Mouse (Mus musculus) cerebellum, adult 11 months (tissue): Measurements from ENCODE around the gene Dap.

Experiments
- DNase-seq: peaks from one replicate; pipeline ENCODE4 v3.0.0; 2022

Gene Dap

GRCm38 (mm10) chr15:31265404-31265803 lies 41.3 kb downstream of the Dap start:
- DNase-seq: no peak

- no peak for DNase-seq
These were observed 41.7 kb downstream of the Dap start for GRCm38 (mm10) chr15:31265845-31266244.

DNA sequence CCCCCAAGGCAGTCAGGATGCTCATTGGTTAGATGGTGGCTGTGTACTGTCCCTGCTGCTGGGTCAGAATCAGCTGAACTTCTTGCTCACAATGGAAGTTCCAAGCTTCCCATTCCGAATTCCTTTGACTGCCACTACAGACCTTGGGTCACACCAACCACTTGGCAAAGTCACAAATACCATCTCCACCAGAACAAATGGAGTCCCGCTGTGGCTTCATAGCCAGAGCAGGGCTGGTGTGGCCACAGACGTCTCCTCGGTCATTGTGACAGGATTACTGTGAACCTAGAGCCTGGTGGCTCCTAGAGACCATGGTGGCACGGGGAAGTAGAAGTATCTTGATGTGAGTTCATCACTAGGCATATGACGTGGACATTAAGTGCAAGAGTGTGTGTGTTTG lies 44.0 kb downstream of the Dap start:
- no peak for DNase-seq

- DNase-seq: no peak
These were observed 45.4 kb downstream of the Dap start for GRCm38 (mm10) chr15:31269558-31269957.

DNA sequence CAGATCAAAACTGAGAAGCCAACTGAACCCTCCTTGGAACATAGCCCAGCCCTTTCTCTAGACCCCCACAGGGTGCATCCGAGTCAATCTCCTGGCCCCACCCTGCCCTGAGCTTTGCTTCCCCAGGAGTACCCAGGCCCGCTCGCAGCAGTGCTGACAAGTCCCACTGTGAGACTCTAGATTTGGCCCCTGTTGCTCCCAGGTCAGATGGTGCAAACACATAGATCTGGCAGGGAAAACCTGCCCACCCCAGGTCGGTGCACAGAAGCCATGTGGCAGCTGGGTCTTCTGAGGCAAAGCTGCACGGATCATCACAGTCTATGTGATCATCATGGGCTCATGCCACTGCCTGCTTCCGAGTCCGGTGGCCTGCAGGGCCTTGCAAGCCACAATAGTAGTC lies 48.6 kb downstream of the Dap start:
- no peak for DNase-seq

- no peak for DNase-seq
These were observed 49.4 kb downstream of the Dap start for GRCm38 (mm10) chr15:31273509-31273908.

DNA sequence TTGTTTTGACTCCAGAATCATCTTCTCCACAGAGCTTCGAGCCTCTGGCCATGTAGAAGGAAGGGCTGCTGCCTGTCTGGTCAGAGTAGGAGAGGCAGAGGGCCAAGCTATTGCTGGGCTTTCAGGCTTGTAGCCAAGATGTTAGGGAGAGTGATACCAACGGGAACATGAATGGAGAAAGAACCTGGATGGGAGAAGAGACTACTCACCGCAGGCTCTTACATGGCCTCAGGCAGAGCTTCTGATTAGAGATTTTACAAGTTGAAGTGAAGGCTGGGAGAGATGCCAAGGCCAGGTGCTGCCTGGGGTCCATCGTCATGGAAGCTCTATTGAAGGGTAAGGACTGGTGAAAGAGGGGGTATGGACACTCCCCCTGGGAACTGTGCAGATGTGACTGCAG lies 54.0 kb downstream of the Dap start:
- DNase-seq: no peak

- no peak for DNase-seq
These were observed 55.0 kb downstream of the Dap start for GRCm38 (mm10) chr15:31279120-31279519.

- no peak for DNase-seq
These were observed 55.5 kb downstream of the Dap start for GRCm38 (mm10) chr15:31279577-31280004.

- DNase-seq: no peak
These were observed 55.9 kb downstream of the Dap start for GRCm38 (mm10) chr15:31280059-31280458.

DNA sequence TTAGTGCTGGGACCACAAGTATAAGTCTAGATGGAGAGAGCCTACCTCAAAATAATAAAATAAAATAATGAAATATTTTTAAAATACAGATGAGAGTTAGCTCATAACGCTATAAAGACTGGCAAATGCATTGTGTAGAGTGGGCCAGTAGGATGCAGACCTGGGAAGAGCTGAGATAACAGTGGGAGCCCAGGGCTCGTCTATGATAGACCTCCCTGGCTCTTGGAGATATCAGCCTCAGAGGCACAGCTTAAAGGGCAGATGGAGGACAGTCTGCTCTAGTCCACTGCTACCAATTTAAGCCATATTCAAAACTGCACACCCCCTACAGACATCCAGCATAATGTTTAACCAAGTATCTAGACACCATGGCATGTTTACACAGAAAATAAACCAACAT lies 56.6 kb downstream of the Dap start:
- no peak for DNase-seq

DNA sequence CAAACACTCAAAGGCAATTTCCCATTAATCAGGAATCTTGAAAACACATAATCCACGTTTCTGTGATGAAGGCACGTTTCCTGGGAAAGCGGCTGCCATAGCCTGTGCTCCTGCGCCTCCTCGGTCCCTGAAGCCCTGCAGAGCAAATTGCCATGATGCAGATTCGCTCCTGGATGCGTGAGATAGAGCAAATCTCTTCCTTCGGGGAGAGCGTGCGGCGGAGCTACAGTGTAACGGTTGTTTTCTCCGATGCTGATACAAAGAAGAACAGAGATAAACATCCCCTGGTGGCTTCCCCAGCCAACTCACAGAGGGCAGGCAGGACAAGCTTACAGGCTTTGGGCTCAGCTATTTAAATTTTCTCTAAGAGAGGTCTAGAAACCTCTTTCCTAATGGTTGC lies 57.7 kb downstream of the Dap start:
- no peak for DNase-seq

DNA sequence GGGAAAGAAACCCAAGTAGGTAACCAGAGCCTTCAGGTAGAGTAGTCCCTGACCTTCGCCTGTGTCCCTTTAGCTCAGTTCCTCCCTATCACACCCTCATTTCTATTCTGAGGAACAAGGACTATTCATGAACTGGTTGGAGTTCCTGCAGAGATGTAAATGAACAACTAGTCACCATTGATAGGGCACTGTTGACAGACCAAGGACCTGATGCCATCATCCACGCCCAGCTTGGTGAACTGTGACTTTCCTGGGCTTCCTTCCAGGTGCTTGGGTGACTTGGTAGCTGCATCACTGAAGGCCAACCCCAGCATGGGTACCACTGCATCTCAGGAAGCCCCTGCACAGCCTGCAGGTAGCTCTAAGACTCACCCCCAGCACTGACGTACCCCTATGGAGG lies 58.2 kb downstream of the Dap start:
- no peak for DNase-seq

DNA sequence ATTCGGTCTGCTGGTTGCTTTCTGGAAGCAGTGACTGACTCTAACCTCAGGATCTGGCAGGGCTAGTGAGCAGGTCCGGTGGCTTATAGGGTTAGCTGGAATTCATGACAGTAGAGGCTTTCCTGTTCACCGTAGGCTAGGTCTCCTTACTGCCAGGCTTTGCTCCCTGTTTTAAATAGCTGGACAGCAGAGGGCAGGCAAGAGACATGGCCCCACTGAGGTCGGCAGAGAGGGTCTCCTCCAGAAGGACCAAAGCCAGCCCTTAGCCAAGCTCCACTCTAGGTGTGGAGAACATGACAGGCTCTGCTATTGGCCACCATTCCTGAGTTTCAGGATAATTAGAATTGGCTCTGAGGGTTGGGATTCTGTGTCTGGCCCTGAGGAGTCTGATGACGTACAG lies 60.0 kb downstream of the Dap start:
- DNase-seq: no peak

- no peak for DNase-seq
These were observed 61.0 kb downstream of the Dap start for GRCm38 (mm10) chr15:31284922-31285631.

DNA sequence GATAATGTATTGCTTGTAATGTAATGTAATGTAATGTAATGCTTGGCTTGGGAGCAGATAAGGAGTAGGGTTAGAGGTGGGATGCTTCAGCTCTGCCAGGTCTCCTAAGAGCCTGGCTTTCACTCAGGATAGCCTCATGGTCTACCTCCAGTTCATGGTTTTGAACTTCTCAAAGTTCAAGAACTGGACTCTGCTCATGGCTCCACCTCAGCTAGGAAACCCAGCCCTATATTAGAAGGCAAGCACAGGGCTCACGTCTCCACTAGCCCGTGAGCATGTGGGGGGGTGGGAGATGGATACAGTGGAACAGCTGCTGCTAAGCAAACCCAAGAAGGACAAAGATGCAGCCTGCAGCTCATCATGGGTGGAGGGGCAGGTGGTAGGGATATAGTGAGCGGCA lies 61.6 kb downstream of the Dap start:
- no peak for DNase-seq

DNA sequence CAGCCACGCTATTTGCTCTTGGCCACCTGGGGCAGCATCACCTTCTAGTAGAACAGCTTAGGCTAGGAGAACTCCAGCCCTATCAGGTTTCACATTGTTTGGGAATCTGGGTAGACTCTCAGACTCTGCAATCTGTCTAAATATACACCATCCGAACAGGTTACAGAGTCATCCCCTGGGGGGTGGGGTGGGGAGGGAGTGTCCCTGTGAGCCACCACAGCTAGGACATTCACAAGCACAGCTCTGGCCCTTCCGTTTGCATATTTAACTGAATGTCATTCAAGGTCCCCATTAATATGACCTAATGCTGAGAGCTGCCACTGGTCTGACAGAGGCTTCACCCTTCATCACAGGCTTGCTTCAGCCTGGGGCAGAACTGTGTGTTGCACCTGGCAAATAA lies 68.5 kb downstream of the Dap start:
- DNase-seq: no peak

DNA sequence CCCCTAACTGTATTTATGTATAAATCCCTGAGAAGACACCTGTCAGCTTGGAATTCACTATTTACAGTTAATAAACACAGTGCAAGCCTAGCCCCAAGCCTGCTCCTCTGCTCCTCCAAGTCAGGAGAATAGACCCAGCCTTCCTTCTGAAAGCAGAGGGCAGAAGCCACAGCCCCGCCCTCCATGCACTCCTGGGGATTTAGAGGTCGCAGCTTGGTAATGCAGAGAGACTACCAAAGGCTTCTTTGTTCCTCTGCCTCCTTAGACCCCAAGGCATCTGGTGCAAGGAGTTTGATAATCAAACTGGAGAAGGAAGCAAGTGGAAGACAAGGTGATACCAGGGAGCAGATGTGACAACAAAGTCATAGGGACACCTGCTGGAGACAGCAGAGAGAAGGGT lies 70.2 kb downstream of the Dap start:
- DNase-seq: no peak

GRCm38 (mm10) chr15:31296882-31297776 lies 73.0 kb downstream of the Dap start:
- DNase-seq: no peak

- DNase-seq: no peak
These were observed 73.6 kb downstream of the Dap start for GRCm38 (mm10) chr15:31297777-31298137.

- DNase-seq: no peak
These were observed 75.3 kb downstream of the Dap start for GRCm38 (mm10) chr15:31299258-31299917.

DNA sequence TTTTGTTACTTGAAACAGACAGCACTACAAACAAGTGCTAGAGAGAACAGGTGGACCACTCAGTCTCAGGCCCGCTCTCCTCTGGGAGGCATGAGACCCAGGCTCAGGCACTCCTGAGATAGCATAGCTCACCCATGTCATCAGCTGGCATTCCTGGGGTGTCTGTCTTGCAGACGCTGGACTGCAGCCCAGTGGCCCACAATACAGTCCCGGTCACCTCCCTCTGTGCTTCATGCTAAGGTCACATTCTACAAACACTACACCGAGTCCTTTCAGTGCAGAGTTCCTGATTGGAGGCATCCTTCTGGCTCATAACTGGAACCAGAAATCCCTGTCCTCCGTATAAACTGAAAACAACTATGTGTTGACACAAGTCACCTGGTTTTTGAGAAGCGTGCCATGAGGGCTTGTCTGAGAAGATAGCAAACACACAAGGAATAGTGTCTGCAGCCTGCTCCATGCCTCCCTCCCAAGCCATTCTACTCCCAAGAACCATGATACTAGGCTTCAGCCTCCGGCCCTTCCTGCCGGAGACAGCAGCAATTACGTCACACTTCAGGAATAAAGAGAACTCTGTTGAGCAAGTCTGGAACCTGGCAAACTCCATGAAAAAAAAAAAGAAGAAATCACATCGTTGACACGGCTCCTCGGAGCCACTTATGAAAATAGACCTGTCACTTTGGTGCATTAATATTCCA lies 78.3 kb downstream of the Dap start:
- no peak for DNase-seq

- no peak for DNase-seq
These were observed 80.2 kb downstream of the Dap start for GRCm38 (mm10) chr15:31304302-31304701.
